Mouse (Mus musculus): ENCODE measurements around the gene Fibcd1.

Gene Fibcd1

GRCm38 (mm10) chr2:31845896-31846691, at the start of gene Fibcd1:
Fibcd1 (minus strand) TSS chr2:31846005.
- peak; percentile 41 to 53 for DNase-seq

- no peak for DNase-seq
These were observed 48.5 kb upstream of the Fibcd1 start for GRCm38 (mm10) chr2:31894221-31894870.

- no peak for DNase-seq
These were observed 47.4 kb upstream of the Fibcd1 start for GRCm38 (mm10) chr2:31893110-31893669.

- DNase-seq, result no peak
These were observed 45.4 kb upstream of the Fibcd1 start for GRCm38 (mm10) chr2:31891219-31891618.

GRCm38 (mm10) chr2:31888871-31889270, 43.1 kb upstream of the Fibcd1 start:
- no peak for DNase-seq

GRCm38 (mm10) chr2:31887030-31887429, 41.2 kb upstream of the Fibcd1 start, which contains the start of gene Lamc3:
Lamc3 (plus strand) TSS chr2:31887291.
- peak; percentile 39 to 52 for DNase-seq

- peak; percentile 37 to 50 for DNase-seq
These were observed 39.0 kb upstream of the Fibcd1 start for GRCm38 (mm10) chr2:31884806-31885205.

GRCm38 (mm10) chr2:31883061-31883460, 37.3 kb upstream of the Fibcd1 start:
- no peak for DNase-seq

- peak; percentile 50 to 70 for DNase-seq
These were observed 35.1 kb upstream of the Fibcd1 start for GRCm38 (mm10) chr2:31880868-31881267.

- no peak for DNase-seq
These were observed 32.8 kb upstream of the Fibcd1 start for GRCm38 (mm10) chr2:31878610-31879009.

- no peak for DNase-seq
These were observed 30.6 kb upstream of the Fibcd1 start for GRCm38 (mm10) chr2:31876446-31876845.

- no peak for DNase-seq
These were observed 28.6 kb upstream of the Fibcd1 start for GRCm38 (mm10) chr2:31874290-31874855.

- DNase-seq, result no peak
These were observed 24.9 kb upstream of the Fibcd1 start for GRCm38 (mm10) chr2:31870683-31871082.

GRCm38 (mm10) chr2:31869692-31870091, 23.9 kb upstream of the Fibcd1 start:
- DNase-seq, result no peak

- DNase-seq, result no peak
These were observed 22.8 kb upstream of the Fibcd1 start for GRCm38 (mm10) chr2:31868538-31869164.

- no peak for DNase-seq
These were observed 22.1 kb upstream of the Fibcd1 start for GRCm38 (mm10) chr2:31867773-31868537.

- DNase-seq, result no peak
These were observed 20.0 kb upstream of the Fibcd1 start for GRCm38 (mm10) chr2:31865794-31866193.

GRCm38 (mm10) chr2:31865322-31865721, 19.5 kb upstream of the Fibcd1 start:
- DNase-seq, result no peak

GRCm38 (mm10) chr2:31864891-31865290, 19.1 kb upstream of the Fibcd1 start:
- DNase-seq, result no peak

GRCm38 (mm10) chr2:31863766-31864165, 18.0 kb upstream of the Fibcd1 start:
- DNase-seq, result no peak

GRCm38 (mm10) chr2:31862919-31863318, 17.1 kb upstream of the Fibcd1 start:
- no peak for DNase-seq

- DNase-seq, result no peak
These were observed 12.7 kb upstream of the Fibcd1 start for GRCm38 (mm10) chr2:31858500-31858899.
